Mouse (Mus musculus): ENCODE results near the gene Vps54. TPM values are rescaled to one million over a fixed set of nuclear protein-coding genes. Genes with fewer than 3 reads are reported as not detected.

The Vps54 gene
- polyA plus RNA-seq, 1 experiment from 2014 or later: 33.2 TPM

GRCm38 (mm10) chr11:21223539-21223938, 15.5 kb upstream of the Vps54 start:
- CTCF ChIA-PET: no interaction called here
- ATAC-seq (no peak), DNase-seq (ENCODE audit: low read depth, low spot score) (no peak)
- in situ Hi-C loops (cut with MboI; ENCODE audit: low pct_unique_long_range_greater_than_20kb): no loop called here
- no peaks in the 10 kb centered on the region for H3K27me3 ChIP-seq
- POLR2A ChIA-PET: interaction anchor here (0.7 kb wide), 1 partner anchor 15 kb away, joined by 3 read pairs; the partner anchor contains the start of gene Vps54
- TF ChIP-seq CTCF (IDR thresholded peaks at IDR 0.05): no peak

DNA sequence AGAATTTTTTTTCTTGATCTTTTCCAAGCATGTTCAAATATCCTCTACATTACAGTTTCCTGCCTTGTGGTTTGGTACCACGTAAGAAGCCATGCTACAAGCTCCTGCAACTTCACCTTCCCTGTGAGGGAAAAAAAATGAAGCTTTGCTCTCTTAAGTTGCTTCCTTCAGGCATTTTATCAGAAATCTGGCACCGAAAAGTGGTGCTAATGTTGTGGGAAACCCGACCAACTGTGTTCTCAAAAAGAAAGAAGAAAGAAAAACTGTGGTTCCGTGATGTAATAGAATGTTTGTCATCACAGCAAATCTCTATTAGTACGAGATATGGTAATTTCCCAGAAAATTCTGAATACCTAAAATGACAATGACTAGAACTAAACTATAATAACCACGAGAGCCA, 15.0 kb upstream of the Vps54 start:
- DNase-seq (ENCODE audit: low read depth, low spot score): no peak
- POLR2A ChIA-PET: interaction anchor here (0.7 kb wide), 1 partner anchor 15 kb away, joined by 3 read pairs; the partner anchor contains the start of gene Vps54
- no peaks in the 10 kb centered on the region for H3K27me3 ChIP-seq
- ATAC-seq: no peak
- CTCF ChIA-PET: interaction anchor here (0.7 to 1.2 kb wide), 2 partner anchors 9 to 11 kb away, joined by 3 to 5 read pairs; no protein-coding TSS in a partner anchor
- TF ChIP-seq CTCF (IDR thresholded peaks at IDR 0.05): no peak
- in situ Hi-C loops (cut with MboI; ENCODE audit: low pct_unique_long_range_greater_than_20kb): no loop called here

DNA sequence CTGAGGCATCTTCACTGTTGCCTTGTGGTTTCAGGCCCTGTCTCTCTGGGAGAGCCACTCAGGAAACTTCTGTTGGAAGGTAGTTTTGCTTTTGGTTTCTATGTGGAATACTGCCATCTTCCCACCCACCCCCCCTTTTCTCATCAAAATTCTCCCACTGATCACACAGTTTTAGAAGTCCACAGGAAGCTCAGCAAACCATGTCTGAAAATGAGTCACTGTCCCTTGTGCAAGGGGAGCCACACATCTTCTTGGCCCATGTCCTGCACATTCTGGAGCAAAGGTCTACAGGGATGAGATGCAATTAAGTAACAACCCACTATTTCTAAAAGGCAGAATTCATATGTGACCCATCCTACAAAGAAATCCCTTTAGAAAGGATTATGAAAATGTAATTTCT, 14.6 kb upstream of the Vps54 start:
- DNase-seq (ENCODE audit: low read depth, low spot score) (no peak), ATAC-seq (peak; percentile 57)
- CTCF ChIA-PET: interaction anchor here (0.7 to 1.3 kb wide), 3 partner anchors 8 to 45 kb away, joined by 3 to 5 read pairs (median 4); no protein-coding TSS in a partner anchor
- H3K27me3 ChIP-seq: no peaks in the 10 kb centered on the region
- in situ Hi-C loops (cut with MboI; ENCODE audit: low pct_unique_long_range_greater_than_20kb): no loop called here
- TF ChIP-seq CTCF (IDR thresholded peaks at IDR 0.05): no peak
- POLR2A ChIA-PET: interaction anchor here (0.7 kb wide), 1 partner anchor 15 kb away, joined by 3 read pairs; the partner anchor contains the start of gene Vps54

- CTCF ChIA-PET: interaction anchor here (1.2 to 1.3 kb wide), 2 partner anchors 10 to 46 kb away, joined by 4 to 5 read pairs; no protein-coding TSS in a partner anchor
- DNase-seq (ENCODE audit: low read depth, low spot score) (no peak), ATAC-seq (no peak)
- in situ Hi-C loops (cut with MboI; ENCODE audit: low pct_unique_long_range_greater_than_20kb): no loop called here
- POLR2A ChIA-PET: no interaction called here
- H3K27me3 ChIP-seq: no peaks in the 10 kb centered on the region
- no peak for TF ChIP-seq CTCF (IDR thresholded peaks at IDR 0.05)
These were observed 14.1 kb upstream of the Vps54 start for GRCm38 (mm10) chr11:21224983-21225382.

DNA sequence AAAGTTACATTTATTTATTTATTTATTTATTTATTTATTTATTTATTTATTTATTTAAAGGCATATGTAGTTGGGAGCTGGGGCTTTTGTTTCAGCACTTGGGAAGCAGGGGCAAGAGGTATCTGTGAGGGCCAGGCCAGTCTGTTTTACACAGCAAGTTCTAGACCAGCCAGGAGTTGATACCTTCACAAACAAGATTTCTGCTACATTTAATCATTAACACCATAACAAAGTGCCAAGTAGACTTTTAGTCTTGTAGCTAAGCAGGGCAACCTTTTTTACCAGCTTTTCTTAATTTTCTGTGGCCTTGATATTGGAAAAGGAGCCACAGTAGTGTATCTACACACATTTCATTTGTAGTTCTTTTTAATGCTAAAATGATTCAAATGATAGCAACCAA, 3.7 kb upstream of the Vps54 start:
- no peaks in the 10 kb centered on the region for H3K27me3 ChIP-seq
- DNase-seq (ENCODE audit: low read depth, low spot score): no peak
- TF ChIP-seq CTCF (IDR thresholded peaks at IDR 0.05): no peak
- ATAC-seq: no peak
- in situ Hi-C loops (cut with MboI; ENCODE audit: low pct_unique_long_range_greater_than_20kb): no loop called here
- CTCF ChIA-PET: interaction anchor here (1.4 to 1.8 kb wide), 2 partner anchors 11 to 54 kb away, joined by 4 to 5 read pairs; no protein-coding TSS in a partner anchor
- POLR2A ChIA-PET: no interaction called here

DNA sequence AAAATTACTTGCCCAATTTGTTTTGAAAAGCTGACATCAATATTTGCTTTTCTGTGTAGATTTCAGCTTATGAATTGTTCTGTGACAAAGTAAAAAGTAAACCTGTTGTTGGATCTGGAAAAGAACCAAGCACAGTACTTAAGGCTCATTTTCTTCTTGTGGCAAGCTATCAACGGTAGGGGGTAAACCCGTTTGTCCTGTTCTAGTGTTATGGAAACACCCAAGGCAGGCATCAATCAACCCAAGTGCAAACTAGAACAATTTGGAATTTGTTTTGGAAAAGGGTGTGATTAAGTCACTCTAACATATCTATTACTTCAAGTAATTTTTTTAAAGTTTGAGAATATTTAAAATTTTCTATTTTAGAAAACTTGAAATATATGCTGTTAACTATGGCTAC, 3.3 kb upstream of the Vps54 start:
- no peak for DNase-seq (ENCODE audit: low read depth, low spot score)
- no peaks in the 10 kb centered on the region for H3K27me3 ChIP-seq
- in situ Hi-C loops (cut with MboI; ENCODE audit: low pct_unique_long_range_greater_than_20kb): no loop called here
- CTCF ChIA-PET: interaction anchor here (1.4 to 1.8 kb wide), 2 partner anchors 11 to 54 kb away, joined by 4 to 5 read pairs; no protein-coding TSS in a partner anchor
- ATAC-seq: no peak
- no peak for TF ChIP-seq CTCF (IDR thresholded peaks at IDR 0.05)
- POLR2A ChIA-PET: interaction anchor here (0.6 kb wide), 1 partner anchor 695 kb away, joined by 4 read pairs; no protein-coding TSS in a partner anchor

- no peak for ATAC-seq
- in situ Hi-C loops (cut with MboI; ENCODE audit: low pct_unique_long_range_greater_than_20kb): no loop called here
- ChIA-PET POLR2A (no interaction called here), CTCF (no interaction called here)
- TF ChIP-seq CTCF (IDR thresholded peaks at IDR 0.05): no peak
- no peaks in the 10 kb centered on the region for H3K27me3 ChIP-seq
- DNase-seq (ENCODE audit: low read depth, low spot score): no peak
These were observed 2.1 kb upstream of the Vps54 start for GRCm38 (mm10) chr11:21236996-21237395.

DNA sequence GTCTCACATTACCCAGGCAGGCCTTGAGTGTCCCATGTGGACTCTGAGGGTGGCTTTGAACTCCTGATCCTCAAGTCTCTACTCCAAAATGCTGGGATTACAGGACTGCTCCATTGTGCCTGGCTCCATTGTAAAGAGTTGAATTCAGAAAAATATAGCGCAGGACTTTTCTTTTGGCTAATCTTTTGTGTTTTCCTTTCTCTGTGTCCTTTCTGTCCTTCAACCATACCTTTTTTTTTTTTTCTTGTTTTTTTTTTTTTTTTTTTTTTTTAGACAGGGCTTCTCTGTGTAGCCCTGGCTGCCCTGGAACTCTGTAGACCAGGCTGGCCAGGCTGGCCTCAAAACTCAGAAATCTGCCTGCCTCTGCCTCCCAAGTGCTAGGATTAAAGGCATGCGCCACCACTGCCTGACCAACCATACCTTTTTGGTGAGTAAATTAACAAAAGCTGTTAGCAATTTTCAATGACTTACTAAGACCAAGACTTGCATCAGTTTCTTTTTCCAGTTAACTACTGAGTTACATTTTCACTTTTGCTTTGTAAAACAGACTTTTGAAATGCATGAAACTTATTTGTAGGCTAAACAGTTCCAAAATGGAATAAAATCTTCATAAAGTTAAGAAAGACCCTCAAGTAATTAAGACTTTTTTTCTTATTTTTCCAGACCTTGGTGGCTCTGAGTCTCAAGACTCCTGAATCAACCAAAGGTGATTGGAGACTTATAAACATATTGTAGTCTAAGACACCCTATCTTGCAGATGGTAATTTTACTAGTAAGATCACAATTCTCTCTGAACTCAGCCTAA, 1.4 kb upstream of the Vps54 start:
- ATAC-seq (no peak), DNase-seq (ENCODE audit: low read depth, low spot score) (no peak)
- TF ChIP-seq CTCF (IDR thresholded peaks at IDR 0.05): no peak
- ChIA-PET CTCF (no interaction called here), POLR2A (interaction anchor here (0.6 kb wide), 2 partner anchors 363 to 922 kb away, joined by 3 to 6 read pairs; no protein-coding TSS in a partner anchor)
- in situ Hi-C loops (cut with MboI; ENCODE audit: low pct_unique_long_range_greater_than_20kb): no loop called here
- no peaks in the 10 kb centered on the region for H3K27me3 ChIP-seq

- H3K27me3 ChIP-seq: no peaks in the 10 kb centered on the region
- POLR2A ChIA-PET: interaction anchor here (0.6 to 1.3 kb wide), 4 partner anchors 13 to 364 kb away, joined by 3 to 4 read pairs (median 3); no protein-coding TSS in a partner anchor
- CTCF ChIA-PET: no interaction called here
- in situ Hi-C loops (cut with MboI; ENCODE audit: low pct_unique_long_range_greater_than_20kb): no loop called here
- DNase-seq (ENCODE audit: low read depth, low spot score) (no peak), ATAC-seq (peak; percentile 63)
- TF ChIP-seq CTCF (IDR thresholded peaks at IDR 0.05): no peak
These were observed 631 bp upstream of the Vps54 start for GRCm38 (mm10) chr11:21238279-21239020.

DNA sequence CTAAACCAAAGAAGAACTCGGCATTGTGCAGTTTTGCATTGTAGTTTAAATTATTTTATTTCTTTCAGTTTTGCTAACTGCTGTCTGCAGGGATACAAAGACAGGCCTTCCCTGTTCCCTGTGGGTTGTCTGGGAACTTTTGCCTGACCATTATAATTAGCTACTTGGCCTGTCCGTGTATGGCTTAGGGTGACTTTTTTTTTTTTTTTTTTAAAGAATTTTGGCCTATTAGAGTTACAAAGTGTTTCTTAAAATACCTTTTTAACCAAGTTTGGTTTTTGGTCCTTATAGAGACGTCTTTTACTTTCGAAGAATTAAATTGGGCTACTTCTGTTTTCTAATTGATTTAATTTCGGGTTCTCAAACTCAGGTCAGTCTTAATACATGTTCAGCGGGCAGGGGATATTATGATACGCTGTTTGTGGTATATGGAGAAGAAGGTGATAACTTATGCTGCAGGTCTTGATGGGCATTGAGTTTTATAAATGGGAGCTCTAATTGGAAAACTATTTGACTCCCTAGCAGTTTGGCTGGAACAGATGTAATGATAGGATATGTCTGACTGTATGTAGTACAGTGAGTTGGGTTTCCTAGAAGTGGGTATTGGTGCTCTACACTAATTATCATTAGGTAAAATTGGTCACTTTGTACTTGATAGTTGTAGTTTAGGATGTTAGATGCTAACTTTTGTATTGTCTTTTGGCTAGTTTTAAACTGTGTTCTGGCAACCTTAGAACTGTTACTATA, 855 bp downstream of the Vps54 start:
- POLR2A ChIA-PET: interaction anchor here (0.6 to 1.3 kb wide), 4 partner anchors 11 to 762 kb away, joined by 3 to 6 read pairs (median 4); no protein-coding TSS in a partner anchor
- no peaks in the 10 kb centered on the region for H3K27me3 ChIP-seq
- DNase-seq (ENCODE audit: low read depth, low spot score): no peak
- ATAC-seq: no peak
- in situ Hi-C loops (cut with MboI; ENCODE audit: low pct_unique_long_range_greater_than_20kb): loop anchor here (5.0 kb wide), 1 partner anchor 148 kb away; the partner anchor contains the start of gene Peli1
- TF ChIP-seq CTCF (IDR thresholded peaks at IDR 0.05): no peak
- CTCF ChIA-PET: no interaction called here

Measured in Patski (cell line).